Mouse (Mus musculus): ENCODE results near the gene Gm26920. TPM values are rescaled to one million over a fixed set of nuclear protein-coding genes. Genes with fewer than 3 reads are reported as not detected.

The Gm26920 gene
- polyA plus RNA-seq, 1 experiment: not detected

DNA sequence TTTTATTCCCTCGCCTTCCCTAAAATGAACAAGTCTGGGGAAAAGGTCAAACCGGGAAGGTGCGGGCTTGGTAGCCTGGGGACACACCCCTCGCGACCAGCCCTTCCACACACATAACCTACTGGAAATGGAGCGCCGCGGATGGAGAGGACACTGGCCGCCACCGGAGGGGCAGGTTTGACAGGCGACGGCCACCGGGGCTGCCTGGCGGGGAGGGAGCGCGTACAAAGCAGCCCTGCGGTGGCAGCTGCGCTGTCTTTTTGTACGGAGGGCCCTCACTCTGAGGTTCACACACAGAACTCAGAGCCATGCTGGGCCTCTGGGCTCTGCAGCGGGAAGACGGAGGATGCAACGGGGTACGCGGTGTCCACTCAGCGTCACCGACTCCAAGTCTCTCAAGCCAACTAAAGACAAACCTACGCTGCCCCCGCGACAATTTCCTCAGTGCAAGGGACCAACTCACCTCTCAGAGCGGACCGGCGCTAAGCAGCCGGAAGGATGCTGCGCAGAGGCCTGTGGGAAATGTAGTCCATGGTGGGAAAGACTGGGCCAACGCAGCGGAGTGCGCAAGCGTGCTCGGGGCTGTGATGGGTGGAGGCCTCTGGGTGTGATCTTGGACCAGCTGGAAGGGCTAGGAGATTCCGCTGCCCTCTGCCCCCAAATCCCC lies 39.2 kb downstream of the Gm26920 start, which contains the start of gene Zfp14:
Zfp14 (minus strand) TSS at position 499 of the 667 bp plus-strand sequence.
- H3K27ac ChIP-seq (ENCODE audit: control insufficient read depth, insufficient read depth, low read depth, low read length): peak within 1 kb of the TSS; percentile 42; the same call in 1 of the 2 replicates

DNA sequence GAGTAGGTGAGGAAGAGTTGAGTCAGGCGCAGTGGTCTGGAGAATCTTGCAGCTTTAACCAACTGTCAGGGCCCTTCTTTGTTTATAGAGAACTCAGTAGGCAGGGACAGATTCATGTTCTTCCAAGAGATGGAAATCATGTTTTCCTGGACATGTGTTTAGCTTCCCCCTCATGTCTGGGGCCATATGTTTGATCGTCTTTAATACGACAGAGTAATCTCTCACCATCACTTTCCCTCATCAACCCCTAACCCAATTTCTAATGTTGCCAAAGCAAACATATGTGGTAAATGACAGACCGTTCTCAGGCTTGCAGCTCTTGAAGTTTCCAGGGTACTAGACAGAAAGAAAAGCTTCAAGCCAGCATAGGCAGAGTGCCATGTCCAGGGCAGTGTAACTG lies 42.1 kb downstream of the Gm26920 start:
- Histone ChIP-seq H3K27me3 (ENCODE audit: control insufficient read depth, insufficient read depth, low read length) (no peaks in the 10 kb centered on the region), H3K4me3 (ENCODE audit: control insufficient read depth, low read depth, low read length) (no peak overlapping the region), H3K27ac (ENCODE audit: control insufficient read depth, insufficient read depth, low read depth, low read length) (no peak overlapping the region), H3K36me3 (ENCODE audit: control insufficient read depth, insufficient read depth, low read length) (no peaks in the 10 kb centered on the region), H3K4me1 (ENCODE audit: control insufficient read depth, insufficient read depth, low read length) (peaks cover 2% of the 10 kb centered on the region)
- TF ChIP-seq CTCF (IDR thresholded peaks at IDR 0.05; ENCODE audit: control insufficient read depth, insufficient read depth, insufficient replicate concordance, low read depth, low read length): no peak

More for the DNA sequence above, 39.2 kb downstream of the Gm26920 start, which contains the start of gene Zfp14:
- peaks cover 2% of the 10 kb centered on the region for H3K4me1 ChIP-seq (ENCODE audit: control insufficient read depth, insufficient read depth, low read length)
- TF ChIP-seq POLR2A (IDR thresholded peaks at IDR 0.05; ENCODE audit: control insufficient read depth, low read depth, low read length) (peak; percentile 65), CTCF (IDR thresholded peaks at IDR 0.05; ENCODE audit: control insufficient read depth, insufficient read depth, insufficient replicate concordance, low read depth, low read length) (no peak)
- H3K36me3 ChIP-seq (ENCODE audit: control insufficient read depth, insufficient read depth, low read length): no peaks in the 10 kb centered on the region
- H3K27me3 ChIP-seq (ENCODE audit: control insufficient read depth, insufficient read depth, low read length): no peaks in the 10 kb centered on the region
- H3K4me3 ChIP-seq (ENCODE audit: control insufficient read depth, low read depth, low read length): peak within 1 kb of the TSS; percentile 93

DNA sequence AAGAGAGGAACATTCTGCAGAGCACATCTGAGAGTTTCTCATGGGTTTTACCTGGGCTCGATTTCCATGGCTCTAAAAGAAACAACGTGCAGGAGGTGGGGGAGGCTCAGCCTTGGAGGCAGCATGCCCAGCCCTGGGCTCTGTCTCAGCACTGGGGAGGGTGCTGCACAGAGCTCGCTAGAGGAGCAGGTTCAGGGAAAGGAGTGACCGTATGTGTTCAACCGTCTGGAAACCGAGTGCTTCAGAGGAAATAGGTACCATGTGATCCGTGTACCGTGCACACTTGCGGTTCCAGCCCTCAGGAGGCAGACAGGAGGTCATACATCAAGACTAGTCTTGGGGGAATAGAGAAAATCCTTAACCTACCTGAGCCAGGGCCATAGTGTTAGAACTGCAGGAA lies 45.9 kb downstream of the Gm26920 start:
- no peaks in the 10 kb centered on the region for H3K36me3 ChIP-seq (ENCODE audit: control insufficient read depth, insufficient read depth, low read length)
- TF ChIP-seq POLR2A (IDR thresholded peaks at IDR 0.05; ENCODE audit: control insufficient read depth, low read depth, low read length): no peak
- TF ChIP-seq CTCF (IDR thresholded peaks at IDR 0.05; ENCODE audit: control insufficient read depth, insufficient read depth, insufficient replicate concordance, low read depth, low read length): no peak
- no peaks in the 10 kb centered on the region for H3K27me3 ChIP-seq (ENCODE audit: control insufficient read depth, insufficient read depth, low read length)
- no peak overlapping the region for H3K4me3 ChIP-seq (ENCODE audit: control insufficient read depth, low read depth, low read length)
- no peak overlapping the region for H3K27ac ChIP-seq (ENCODE audit: control insufficient read depth, insufficient read depth, low read depth, low read length)
- H3K4me1 ChIP-seq (ENCODE audit: control insufficient read depth, insufficient read depth, low read length): no peaks in the 10 kb centered on the region

DNA sequence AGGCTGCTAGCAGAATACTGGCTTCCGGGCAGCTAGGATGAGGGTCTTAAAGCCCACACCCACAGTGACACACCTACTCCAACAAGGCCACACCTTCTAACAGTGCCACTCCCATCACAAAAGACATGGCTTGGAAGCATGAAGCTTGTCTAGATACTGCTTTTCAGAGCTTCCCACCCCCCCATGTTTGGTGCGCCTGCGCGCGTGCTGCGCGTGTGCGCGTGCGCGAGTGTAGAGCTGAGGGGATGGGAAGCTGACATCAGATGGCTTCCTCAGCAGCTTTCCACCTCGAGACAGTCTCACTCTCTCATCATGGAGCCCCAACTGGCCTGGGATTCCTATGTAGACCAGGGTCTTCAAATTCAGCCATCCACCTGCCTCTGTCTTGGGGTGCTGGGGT lies 55.9 kb downstream of the Gm26920 start:
- H3K4me1 ChIP-seq (ENCODE audit: control insufficient read depth, insufficient read depth, low read length): peaks cover 5% of the 10 kb centered on the region; the same call in 1 of the 2 replicates
- TF ChIP-seq POLR2A (IDR thresholded peaks at IDR 0.05; ENCODE audit: control insufficient read depth, low read depth, low read length): no peak
- no peak for TF ChIP-seq CTCF (IDR thresholded peaks at IDR 0.05; ENCODE audit: control insufficient read depth, insufficient read depth, insufficient replicate concordance, low read depth, low read length)
- no peak overlapping the region for H3K27ac ChIP-seq (ENCODE audit: control insufficient read depth, insufficient read depth, low read depth, low read length)
- no peaks in the 10 kb centered on the region for H3K27me3 ChIP-seq (ENCODE audit: control insufficient read depth, insufficient read depth, low read length)
- peak overlapping the region; percentile 0 for H3K4me3 ChIP-seq (ENCODE audit: control insufficient read depth, low read depth, low read length)
- no peaks in the 10 kb centered on the region for H3K36me3 ChIP-seq (ENCODE audit: control insufficient read depth, insufficient read depth, low read length)

DNA sequence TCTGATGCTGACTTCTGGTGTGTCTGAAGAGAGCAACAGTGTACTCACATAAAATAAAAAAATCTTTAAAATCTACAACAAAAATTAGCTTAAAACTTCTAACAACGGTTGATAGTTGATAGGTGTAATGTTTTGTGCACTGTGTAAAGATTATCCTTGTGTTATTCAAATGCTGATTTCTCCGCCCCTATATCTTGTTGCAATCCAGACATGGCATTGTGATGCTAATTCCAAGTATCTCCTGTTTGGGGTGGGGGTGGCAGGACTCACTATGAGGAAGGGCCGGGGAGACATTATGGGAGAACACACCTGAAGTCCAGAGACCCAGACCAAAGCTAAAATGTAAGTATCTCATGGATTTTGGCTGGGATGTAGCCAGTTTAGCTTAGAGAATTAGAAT lies 58.8 kb downstream of the Gm26920 start:
- Histone ChIP-seq H3K4me3 (ENCODE audit: control insufficient read depth, low read depth, low read length) (no peak overlapping the region), H3K27ac (ENCODE audit: control insufficient read depth, insufficient read depth, low read depth, low read length) (no peak overlapping the region), H3K36me3 (ENCODE audit: control insufficient read depth, insufficient read depth, low read length) (no peaks in the 10 kb centered on the region), H3K4me1 (ENCODE audit: control insufficient read depth, insufficient read depth, low read length) (peaks cover 5% of the 10 kb centered on the region; the same call in 1 of the 2 replicates), H3K27me3 (ENCODE audit: control insufficient read depth, insufficient read depth, low read length) (no peaks in the 10 kb centered on the region)
- TF ChIP-seq POLR2A (IDR thresholded peaks at IDR 0.05; ENCODE audit: control insufficient read depth, low read depth, low read length): no peak
- TF ChIP-seq CTCF (IDR thresholded peaks at IDR 0.05; ENCODE audit: control insufficient read depth, insufficient read depth, insufficient replicate concordance, low read depth, low read length): no peak

DNA sequence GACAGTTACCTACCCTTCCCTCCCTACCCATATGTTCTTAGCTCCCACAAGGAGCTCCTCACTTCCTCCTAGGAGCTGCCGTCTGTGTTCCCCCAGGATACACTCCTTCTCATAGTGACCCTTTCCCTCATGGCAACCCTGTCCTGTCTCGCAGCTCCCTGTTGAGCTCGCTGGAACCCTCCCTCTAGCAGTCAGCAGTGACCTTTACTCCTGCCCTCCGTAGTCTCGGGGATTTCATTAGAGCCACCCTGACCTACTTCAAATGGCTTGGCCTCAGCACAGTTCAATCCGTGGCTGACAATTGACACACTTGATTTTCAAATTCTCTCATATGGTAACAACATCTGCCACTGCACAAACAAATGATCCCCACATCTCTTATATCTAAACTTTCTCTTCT lies 59.5 kb downstream of the Gm26920 start:
- H3K4me3 ChIP-seq (ENCODE audit: control insufficient read depth, low read depth, low read length): no peak overlapping the region
- no peak overlapping the region for H3K27ac ChIP-seq (ENCODE audit: control insufficient read depth, insufficient read depth, low read depth, low read length)
- H3K4me1 ChIP-seq (ENCODE audit: control insufficient read depth, insufficient read depth, low read length): peaks cover 5% of the 10 kb centered on the region; the same call in 1 of the 2 replicates
- no peaks in the 10 kb centered on the region for H3K27me3 ChIP-seq (ENCODE audit: control insufficient read depth, insufficient read depth, low read length)
- no peak for TF ChIP-seq CTCF (IDR thresholded peaks at IDR 0.05; ENCODE audit: control insufficient read depth, insufficient read depth, insufficient replicate concordance, low read depth, low read length)
- no peaks in the 10 kb centered on the region for H3K36me3 ChIP-seq (ENCODE audit: control insufficient read depth, insufficient read depth, low read length)

DNA sequence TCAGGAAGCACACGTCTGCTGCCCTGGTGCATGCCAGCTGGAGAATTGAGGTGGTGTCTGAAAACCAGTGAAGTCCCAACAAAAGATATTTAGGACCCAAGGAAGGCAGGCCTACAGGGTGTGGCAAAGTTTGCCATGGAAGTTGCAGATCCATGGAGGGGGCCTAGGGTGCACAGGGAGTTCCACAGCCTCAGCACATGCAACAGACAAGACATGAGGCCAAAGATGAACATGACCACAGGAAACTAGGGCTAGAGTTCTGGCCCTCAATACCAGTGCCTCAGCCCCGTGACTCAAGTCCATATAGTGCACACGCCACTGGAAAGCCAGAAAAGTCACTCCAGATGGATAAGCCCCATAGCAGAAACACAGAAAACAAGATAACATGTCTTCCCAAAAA lies 61.6 kb downstream of the Gm26920 start:
- Histone ChIP-seq H3K4me1 (ENCODE audit: control insufficient read depth, insufficient read depth, low read length) (no peaks in the 10 kb centered on the region), H3K36me3 (ENCODE audit: control insufficient read depth, insufficient read depth, low read length) (no peaks in the 10 kb centered on the region), H3K27me3 (ENCODE audit: control insufficient read depth, insufficient read depth, low read length) (no peaks in the 10 kb centered on the region), H3K27ac (ENCODE audit: control insufficient read depth, insufficient read depth, low read depth, low read length) (no peak overlapping the region), H3K4me3 (ENCODE audit: control insufficient read depth, low read depth, low read length) (no peak overlapping the region)
- TF ChIP-seq POLR2A (IDR thresholded peaks at IDR 0.05; ENCODE audit: control insufficient read depth, low read depth, low read length) (no peak), CTCF (IDR thresholded peaks at IDR 0.05; ENCODE audit: control insufficient read depth, insufficient read depth, insufficient replicate concordance, low read depth, low read length) (no peak)
